Mouse (Mus musculus): Measurements from ENCODE around the gene Slc24a2. TPM values are rescaled to one million over a fixed set of nuclear protein-coding genes. Genes with fewer than 3 reads are reported as not detected.

The Slc24a2 gene
- total and polyA plus RNA-seq, 3 experiments, result not detected

DNA sequence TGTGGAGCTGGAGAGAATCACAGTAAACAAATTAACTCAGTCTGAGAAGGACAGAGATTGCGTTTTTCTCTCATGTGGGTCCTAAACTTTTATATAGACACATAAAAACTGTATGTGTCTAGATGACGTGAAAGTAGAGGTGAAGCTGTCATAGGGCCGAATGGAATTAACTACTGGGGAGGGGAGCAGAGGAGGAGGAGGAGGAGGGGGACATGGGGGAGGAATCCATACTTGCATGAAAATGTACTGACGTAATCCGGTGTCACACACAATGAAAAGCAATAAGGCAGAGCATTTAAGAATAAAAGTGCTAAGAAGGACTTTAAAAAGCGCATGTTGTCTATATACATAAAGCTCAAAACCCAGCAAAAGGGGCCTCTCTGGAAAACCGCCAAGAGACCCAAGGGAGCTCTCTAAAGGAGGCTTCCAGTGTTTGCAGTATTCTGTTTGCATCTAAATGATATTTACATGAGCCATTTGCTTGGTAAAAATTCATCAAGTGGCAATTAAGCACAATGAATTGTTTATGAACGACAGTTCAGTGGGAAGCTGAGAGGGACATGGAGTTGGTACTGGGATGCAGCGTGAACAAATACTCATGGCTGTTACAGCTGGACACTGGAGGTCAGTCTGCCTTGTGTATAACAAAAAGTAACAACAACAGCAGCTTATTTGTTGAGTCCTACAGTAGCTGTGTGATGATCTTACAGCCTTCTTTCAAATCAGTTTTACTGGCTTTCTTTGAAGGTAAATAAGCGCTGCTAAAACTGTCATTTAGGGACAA, 45.9 kb downstream of the Slc24a2 start:
- Histone ChIP-seq H3K4me3 (ENCODE audit: control insufficient read depth in 1 of 2, insufficient read depth in 1 of 2, low read depth in 2 of 2, low read length in 2 of 2) (no peak overlapping the region), H3K27ac (ENCODE audit: control insufficient read depth, low read depth, low read length) (no peak overlapping the region), H3K79me2 (ENCODE audit: control insufficient read depth, insufficient read depth, low read length, poor library complexity) (no peaks in the 10 kb centered on the region), H3K4me1 (ENCODE audit: control insufficient read depth in 1 of 2, insufficient read depth in 2 of 2, low read length in 2 of 2) (no peaks in the 10 kb centered on the region), H3K27me3 (ENCODE audit: control insufficient read depth in 1 of 2, insufficient read depth in 2 of 2, low read length in 2 of 2) (no peaks in the 10 kb centered on the region), H3K9me3 (replicated peaks; ENCODE audit: insufficient read depth, low read length) (no peaks in the 10 kb centered on the region), H3K9ac (ENCODE audit: control insufficient read depth, low read depth, low read length, poor library complexity, severe bottlenecking) (no peak overlapping the region), H3K36me3 (ENCODE audit: control insufficient read depth in 1 of 2, insufficient read depth in 2 of 2, low read length in 2 of 2) (no peaks in the 10 kb centered on the region)
- DNase-seq (ENCODE audit: low read depth, low spot score), result no peak
- TF ChIP-seq MYB (IDR thresholded peaks at IDR 0.05; ENCODE audit: low read depth, low read length), result no peak
- TF ChIP-seq KAT2A (conservative IDR thresholded peaks at IDR 0.05; ENCODE audit: low read depth, low read length), result no peak
- TF ChIP-seq UBTF (IDR thresholded peaks at IDR 0.05; ENCODE audit: borderline replicate concordance, insufficient read depth, low read depth, low read length), result no peak
- no peak for TF ChIP-seq MYC (IDR thresholded peaks at IDR 0.05; ENCODE audit: low read depth, low read length)
- TF ChIP-seq MAX (IDR thresholded peaks at IDR 0.05; ENCODE audit: low read length), result no peak
- no peak for TF ChIP-seq TBP (IDR thresholded peaks at IDR 0.05; ENCODE audit: low read depth, low read length)
- TF ChIP-seq MEF2A (IDR thresholded peaks at IDR 0.05; ENCODE audit: extremely low read depth, insufficient replicate concordance, low read depth, low read length, poor library complexity, severe bottlenecking), result no peak
- TF ChIP-seq MAZ (IDR thresholded peaks at IDR 0.05; ENCODE audit: low read depth, low read length), result no peak
- no peak for TF ChIP-seq ETS1 (IDR thresholded peaks at IDR 0.05; ENCODE audit: low read depth, low read length)
- no peak for TF ChIP-seq GATA1 (IDR thresholded peaks at IDR 0.05; ENCODE audit: low read depth, low read length)
- TF ChIP-seq CHD1 (IDR thresholded peaks at IDR 0.05; ENCODE audit: low read depth, low read length), result no peak
- no peak for TF ChIP-seq USF2 (IDR thresholded peaks at IDR 0.05; ENCODE audit: borderline replicate concordance in 1 of 2, insufficient read depth in 1 of 2, low read depth in 1 of 2, low read length in 2 of 2)
- TF ChIP-seq BHLHE40 (IDR thresholded peaks at IDR 0.05; ENCODE audit: borderline replicate concordance, low read depth, low read length), result no peak
- TF ChIP-seq HCFC1 (IDR thresholded peaks at IDR 0.05; ENCODE audit: low read depth, low read length), result no peak
- no peak for TF ChIP-seq MXI1 (IDR thresholded peaks at IDR 0.05; ENCODE audit: low read depth, low read length)
- TF ChIP-seq NRF1 (IDR thresholded peaks at IDR 0.05; ENCODE audit: insufficient read depth, low read depth, low read length, poor library complexity, severe bottlenecking), result no peak

DNA sequence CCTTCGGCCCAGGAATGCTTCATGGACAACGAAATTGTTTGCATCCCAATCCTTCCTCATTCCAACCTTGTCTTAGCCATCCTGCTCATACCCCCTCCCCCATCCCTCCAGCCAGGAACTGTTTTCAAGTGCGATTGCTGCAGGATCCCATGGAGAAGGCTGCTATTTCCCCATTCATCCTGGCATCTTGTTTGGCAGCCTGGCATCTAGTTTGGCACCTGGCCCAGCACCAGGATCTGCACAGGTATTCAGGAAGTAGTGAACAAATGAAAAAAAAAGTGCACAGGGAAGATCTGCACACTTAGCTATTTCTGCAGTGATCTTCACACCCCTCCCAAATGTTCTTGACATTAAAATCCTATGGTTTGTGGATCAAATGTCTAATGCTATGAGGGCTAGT, 53.2 kb downstream of the Slc24a2 start:
- TF ChIP-seq ZC3H11A (IDR thresholded peaks at IDR 0.05; ENCODE audit: low read depth, low read length) (no peak), UBTF (IDR thresholded peaks at IDR 0.05; ENCODE audit: borderline replicate concordance, insufficient read depth, low read depth, low read length) (no peak)
- Histone ChIP-seq H3K9ac (ENCODE audit: control insufficient read depth, low read depth, low read length, poor library complexity, severe bottlenecking) (no peak overlapping the region), H3K9me3 (replicated peaks; ENCODE audit: insufficient read depth, low read length) (no peaks in the 10 kb centered on the region), H3K27me3 (ENCODE audit: control insufficient read depth in 1 of 2, insufficient read depth in 2 of 2, low read length in 2 of 2) (no peaks in the 10 kb centered on the region), H3K27ac (ENCODE audit: control insufficient read depth, low read depth, low read length) (no peak overlapping the region), H3K4me1 (ENCODE audit: control insufficient read depth in 1 of 2, insufficient read depth in 2 of 2, low read length in 2 of 2) (no peaks in the 10 kb centered on the region), H3K36me3 (ENCODE audit: control insufficient read depth in 1 of 2, insufficient read depth in 2 of 2, low read length in 2 of 2) (no peaks in the 10 kb centered on the region), H3K4me3 (ENCODE audit: control insufficient read depth in 1 of 2, insufficient read depth in 1 of 2, low read depth in 2 of 2, low read length in 2 of 2) (no peak overlapping the region), H3K79me2 (ENCODE audit: control insufficient read depth, insufficient read depth, low read length, poor library complexity) (no peaks in the 10 kb centered on the region)
- DNase-seq (ENCODE audit: low read depth, low spot score), result no peak

All from MEL (cell line).